Mouse (Mus musculus) spleen, adult 12 weeks (tissue): Measurements from ENCODE around the gene Itga11.
"Not testable (repeated sequence)": the region's sequence is repeated elsewhere in the genome, so short reads cannot be mapped to it uniquely, and the experiment has no call there.

ENCODE experiments used
- DNase-seq: peaks from one replicate; pipeline ENCODE4 v3.0.0; 2022; ENCODE audit warnings: low spot score

The Itga11 gene

DNA sequence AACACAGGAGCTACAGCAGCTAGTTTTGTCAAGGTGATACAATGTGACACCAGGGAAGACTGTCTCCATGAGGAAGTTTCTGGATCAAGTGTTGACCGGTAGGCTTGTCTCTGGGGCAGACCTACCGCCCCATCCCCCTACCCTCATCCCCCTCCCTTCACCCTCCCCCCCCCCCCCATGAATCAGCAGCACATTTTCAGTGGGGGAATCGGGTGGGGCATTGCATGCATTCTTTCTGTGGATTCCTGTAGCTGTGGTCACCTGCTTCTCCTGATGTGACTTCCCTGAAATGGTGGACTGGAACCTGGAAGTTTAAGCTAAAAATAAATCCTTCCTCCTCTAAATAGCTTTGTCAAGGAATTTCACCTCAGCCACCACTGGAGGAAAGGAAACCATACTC is 141.9 kb downstream of the Itga11 start:
- DNase-seq = no peak

DNA sequence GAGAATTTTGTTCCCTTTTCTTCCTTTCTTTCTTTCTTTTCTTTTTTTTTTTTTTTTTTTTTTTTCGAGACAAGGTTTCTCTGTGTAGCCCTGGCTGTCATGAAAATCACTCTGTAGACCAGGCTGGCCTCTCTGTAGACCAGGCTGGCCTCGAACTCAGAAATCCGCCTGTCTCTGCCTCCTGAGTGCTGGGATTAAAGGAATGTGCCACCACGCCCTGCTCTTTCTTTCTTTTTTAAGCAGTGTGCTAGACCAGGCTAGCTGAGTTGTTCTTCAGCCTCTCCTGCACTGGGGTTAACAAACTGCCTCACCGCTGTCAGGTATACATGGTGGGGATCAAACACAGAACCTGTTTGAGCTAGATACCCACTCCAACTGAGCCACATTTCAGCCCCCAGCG is 142.3 kb downstream of the Itga11 start:
- DNase-seq = not testable (repeated sequence)

GRCm38 (mm10) chr9:62820829-62821228 is 143.2 kb downstream of the Itga11 start:
- DNase-seq = no peak

- DNase-seq = no peak
Observed at GRCm38 (mm10) chr9:62821811-62822210, 144.2 kb downstream of the Itga11 start.

GRCm38 (mm10) chr9:62825791-62826393 is 148.3 kb downstream of the Itga11 start:
- DNase-seq = no peak

DNA sequence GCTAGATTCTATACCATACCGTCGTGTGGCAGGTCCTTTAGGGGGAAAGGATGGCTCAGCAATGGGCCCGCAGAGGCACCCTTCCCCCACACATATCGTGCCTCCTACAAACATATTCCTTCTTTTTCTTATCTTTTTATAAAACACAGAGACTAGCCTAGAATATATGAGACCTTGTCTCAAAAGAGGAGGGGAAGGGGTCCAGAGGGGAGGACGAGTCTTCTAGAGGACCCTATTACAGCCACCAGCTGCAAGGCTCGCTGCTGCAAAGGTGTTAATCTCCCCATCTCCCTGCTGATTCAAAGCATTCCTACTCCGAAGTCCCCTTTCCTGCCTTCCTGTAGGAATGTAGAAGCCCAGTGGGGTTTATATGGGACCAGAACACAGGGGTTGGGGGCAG is 148.8 kb downstream of the Itga11 start:
- no peak for DNase-seq

DNA sequence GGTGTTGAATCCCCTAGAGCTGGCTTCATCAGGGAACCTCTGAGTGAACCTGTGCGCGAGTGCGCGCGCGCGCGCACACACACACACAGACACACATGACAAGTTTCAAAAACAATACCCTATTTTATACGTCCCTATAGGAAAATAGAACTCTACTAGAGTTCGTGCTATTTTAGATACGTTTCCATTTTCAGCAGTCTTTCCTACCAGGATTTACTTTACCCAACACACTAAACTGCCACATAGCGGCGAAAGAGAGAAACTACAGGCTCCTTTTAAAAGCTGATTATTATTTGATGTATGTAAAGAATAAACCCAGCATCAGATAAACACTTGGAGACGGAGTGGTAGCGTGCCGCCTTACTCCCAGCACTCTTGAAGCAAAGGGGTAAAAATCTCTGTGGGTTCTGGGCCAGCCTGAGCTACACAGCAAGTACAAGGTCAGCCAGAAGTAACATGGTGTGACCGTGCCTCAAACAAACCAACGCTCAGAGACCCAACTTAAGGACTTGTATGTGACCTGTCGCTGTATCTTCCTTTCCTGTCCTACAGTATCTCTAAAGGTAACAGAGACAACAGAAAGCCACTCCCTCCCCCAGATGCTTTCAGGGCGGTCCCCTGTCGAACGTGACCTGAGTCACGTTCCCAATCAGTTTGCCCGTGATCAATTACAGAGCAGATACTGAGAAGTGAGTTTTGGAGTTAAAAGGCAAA is 150.5 kb downstream of the Itga11 start:
- DNase-seq = no peak

- peak; percentile 89 for DNase-seq
Observed at GRCm38 (mm10) chr9:62828662-62829086, 151.0 kb downstream of the Itga11 start.

- no peak for DNase-seq
Observed at GRCm38 (mm10) chr9:62829877-62830276, 152.3 kb downstream of the Itga11 start.
